Mouse (Mus musculus) liver, embryonic 16.5 days (tissue): ENCODE results near the gene Acaca. TPM values are rescaled to one million over a fixed set of nuclear protein-coding genes. Genes with fewer than 3 reads are reported as not detected.
"Not testable (repeated sequence)": the region's sequence is repeated elsewhere in the genome, so short reads cannot be mapped to it uniquely, and the experiment has no call there.

ENCODE experiments used
- ATAC-seq: fragments of 200-750 bp; cut with Nextera tagmentation; 2 replicates; pipeline ENCODE4 v1.8.0; 2017; ENCODE audit warnings: low read depth, mild to moderate bottlenecking, moderate number of reproducible peaks, moderate library complexity
- H3K27ac ChIP-seq: fragments of 300-500 bp; sonication (generic); 2 replicates; pipeline ENCODE4 v1.5.1; 2014; ENCODE audit warnings: mild to moderate bottlenecking, low read length
- H3K27me3 ChIP-seq: fragments of 300-500 bp; sonication (generic); 2 replicates; pipeline ENCODE4 v1.6.1; 2014; ENCODE audit warnings: low read depth, low read length, mixed read lengths; ENCODE audit not compliant: control insufficient read depth, insufficient read depth
- H3K36me3 ChIP-seq: fragments of 300-500 bp; sonication (generic); 2 replicates; pipeline ENCODE4 v1.6.1; 2014; ENCODE audit warnings: mild to moderate bottlenecking; ENCODE audit not compliant: control insufficient read depth, insufficient read depth
- H3K4me1 ChIP-seq: fragments of 300-500 bp; sonication (generic); 2 replicates; pipeline ENCODE4 v1.6.1; 2014; ENCODE audit warnings: low read depth, low read length, mixed read lengths; ENCODE audit not compliant: control insufficient read depth
- H3K4me2 ChIP-seq: fragments of 300-500 bp; sonication (generic); 2 replicates; pipeline ENCODE4 v1.6.1; 2014; ENCODE audit warnings: low read depth, low read length, mixed read lengths
- H3K4me3 ChIP-seq: fragments of 300-500 bp; sonication (generic); 2 replicates; pipeline ENCODE4 v1.5.1; 2014; ENCODE audit warnings: low read depth, mild to moderate bottlenecking, low read length
- H3K9ac ChIP-seq: fragments of 300-500 bp; sonication (generic); 2 replicates; pipeline ENCODE4 v1.6.1; 2014; ENCODE audit warnings: low read depth, low read length
- H3K9me3 ChIP-seq: fragments of 300-500 bp; sonication (generic); replicated peaks from 2 replicates; pipeline ENCODE4 v1.6.1; 2016; ENCODE audit warnings: low read length; ENCODE audit not compliant: control insufficient read depth
- WGBS: fragments of 180-500 bp; shearing (Covaris S2); extraction: QIAGEN DNeasy Blood & Tissue Kit; methylation state at CpG from one replicate; pipeline ENCODE4 v1.1.7; 2014; ENCODE audit not compliant: insufficient replicate concordance; 5-methylcytosine and 5-hydroxymethylcytosine counted together
- polyA plus RNA-seq: library from polyadenylated mRNA; unstranded; fragments of >200 nt; fragmentation: Nextera tagmentation; extraction: Ambion mirVana; gene quantifications from 2 replicates; pipeline ENCODE4 v1.2.1, GENCODE M21; 2015

Acaca gene
- polyA plus RNA-seq, 1 experiment from 2014 or later = 6.7 TPM

- H3K36me3 ChIP-seq = peaks cover 3% of the 10 kb centered on the region; the same call in 1 of the 2 replicates
- no peak overlapping the region for H3K4me3 ChIP-seq
- no peaks in the 10 kb centered on the region for H3K27me3 ChIP-seq
- no peak overlapping the region for H3K4me2 ChIP-seq
- WGBS = 84% methylated on average over 13 of the region's 13 CpGs
- H3K4me1 ChIP-seq = no peaks in the 10 kb centered on the region
- no peak for ATAC-seq
- no peak overlapping the region for H3K27ac ChIP-seq
- no peaks in the 10 kb centered on the region for H3K9me3 ChIP-seq
- no peak overlapping the region for H3K9ac ChIP-seq
Observed at GRCm38 (mm10) chr11:84376510-84377365, 247.3 kb downstream of the Acaca start.

DNA sequence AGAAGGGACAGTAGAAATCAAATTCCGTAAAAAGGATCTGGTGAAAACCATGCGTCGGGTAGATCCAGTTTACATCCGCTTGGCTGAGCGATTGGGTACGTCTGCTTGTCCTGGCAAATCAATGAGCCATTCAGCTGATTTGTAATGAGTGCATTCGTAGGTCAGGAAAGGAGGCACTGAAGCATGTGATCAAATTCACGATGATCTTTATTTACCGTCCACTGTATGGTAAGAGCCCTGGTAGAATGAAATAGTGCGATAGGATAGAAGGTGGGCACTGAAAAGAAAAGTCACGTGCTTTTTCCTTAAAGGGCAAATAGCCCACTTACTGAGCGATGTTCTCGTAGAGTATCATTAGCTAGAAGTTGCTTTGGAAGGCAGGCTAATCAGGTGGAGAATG is 253.0 kb downstream of the Acaca start:
- H3K36me3 ChIP-seq = no peaks in the 10 kb centered on the region
- no peak for ATAC-seq
- H3K27ac ChIP-seq = no peak overlapping the region
- H3K4me1 ChIP-seq = no peaks in the 10 kb centered on the region
- H3K4me2 ChIP-seq = no peak overlapping the region
- H3K27me3 ChIP-seq = no peaks in the 10 kb centered on the region
- no peak overlapping the region for H3K4me3 ChIP-seq
- WGBS = 83% methylated on average over 13 of the region's 13 CpGs
- H3K9me3 ChIP-seq = no peaks in the 10 kb centered on the region
- no peak overlapping the region for H3K9ac ChIP-seq

GRCm38 (mm10) chr11:84383891-84384290 is 254.4 kb downstream of the Acaca start:
- Histone ChIP-seq H3K9ac (no peak overlapping the region), H3K4me2 (no peak overlapping the region), H3K4me3 (no peak overlapping the region), H3K27ac (no peak overlapping the region), H3K36me3 (no peaks in the 10 kb centered on the region), H3K27me3 (no peaks in the 10 kb centered on the region), H3K9me3 (no peaks in the 10 kb centered on the region), H3K4me1 (no peaks in the 10 kb centered on the region)
- WGBS = 81% methylated on average over 6 of the region's 6 CpGs
- no peak for ATAC-seq

DNA sequence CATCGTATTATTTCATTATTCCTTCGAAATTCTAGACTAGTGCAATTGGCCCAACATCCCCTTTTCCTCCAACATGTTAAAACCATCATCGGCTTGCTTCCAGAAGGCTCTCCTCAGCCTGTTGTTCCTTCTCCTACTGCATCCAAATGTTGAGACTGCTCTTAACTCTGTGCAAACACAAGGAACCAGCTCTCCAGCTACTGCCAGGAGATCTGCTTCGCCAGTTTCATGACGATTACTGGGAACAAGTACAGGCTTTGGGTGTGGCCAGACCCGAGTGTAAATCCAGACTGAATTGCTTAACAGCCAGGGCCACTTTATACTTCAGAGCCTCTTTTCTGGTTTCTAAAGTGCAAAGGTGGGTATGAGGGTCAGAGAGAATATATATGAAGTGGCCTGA is 259.9 kb downstream of the Acaca start:
- Histone ChIP-seq H3K4me3 (no peak overlapping the region), H3K9me3 (no peaks in the 10 kb centered on the region), H3K4me1 (no peaks in the 10 kb centered on the region), H3K9ac (no peak overlapping the region), H3K27me3 (no peaks in the 10 kb centered on the region), H3K4me2 (no peak overlapping the region), H3K27ac (no peak overlapping the region), H3K36me3 (no peaks in the 10 kb centered on the region)
- ATAC-seq = no peak
- WGBS = 73% methylated on average over 6 of the region's 6 CpGs

DNA sequence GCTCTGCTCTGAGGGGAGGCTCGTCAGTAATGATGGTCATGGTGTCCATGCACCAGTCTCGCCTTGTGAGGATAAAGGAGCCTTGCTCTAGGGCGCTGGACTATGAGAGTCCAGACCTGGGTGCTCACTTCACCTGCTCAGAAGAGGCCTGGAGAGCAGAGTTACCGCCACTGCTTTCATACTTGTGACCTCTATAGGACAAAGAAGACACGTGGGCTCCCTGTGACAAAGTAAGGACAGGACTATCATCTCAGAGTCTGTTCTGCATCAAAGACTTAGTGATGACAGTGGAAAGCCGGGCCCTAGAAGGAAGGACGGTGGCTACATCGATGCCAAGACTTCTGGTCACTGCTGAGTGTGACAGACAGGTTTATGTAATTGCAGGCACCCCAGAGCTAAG is 261.7 kb downstream of the Acaca start:
- no peaks in the 10 kb centered on the region for H3K9me3 ChIP-seq
- 82% methylated on average over 8 of the region's 8 CpGs for WGBS
- no peak overlapping the region for H3K4me2 ChIP-seq
- no peaks in the 10 kb centered on the region for H3K27me3 ChIP-seq
- H3K4me3 ChIP-seq = no peak overlapping the region
- no peak overlapping the region for H3K9ac ChIP-seq
- H3K27ac ChIP-seq = no peak overlapping the region
- no peaks in the 10 kb centered on the region for H3K4me1 ChIP-seq
- no peak for ATAC-seq
- no peaks in the 10 kb centered on the region for H3K36me3 ChIP-seq

GRCm38 (mm10) chr11:84392066-84392465 is 262.6 kb downstream of the Acaca start:
- H3K36me3 ChIP-seq, ATAC-seq, H3K9me3 ChIP-seq, H3K27me3 ChIP-seq, H3K9ac ChIP-seq, H3K4me2 ChIP-seq, H3K4me1 ChIP-seq, H3K4me3 ChIP-seq, H3K27ac ChIP-seq: not testable (repeated sequence)
- 84% methylated on average over 7 of the region's 7 CpGs for WGBS

GRCm38 (mm10) chr11:84393571-84393970 is 264.1 kb downstream of the Acaca start:
- Histone ChIP-seq H3K4me1 (no peaks in the 10 kb centered on the region), H3K4me2 (no peak overlapping the region), H3K4me3 (no peak overlapping the region), H3K36me3 (no peaks in the 10 kb centered on the region), H3K9ac (no peak overlapping the region), H3K9me3 (no peaks in the 10 kb centered on the region), H3K27ac (no peak overlapping the region), H3K27me3 (no peaks in the 10 kb centered on the region)
- ATAC-seq = no peak
- WGBS = 55% methylated on average over 7 of the region's 7 CpGs

GRCm38 (mm10) chr11:84395010-84395409 is 265.5 kb downstream of the Acaca start:
- H3K27ac ChIP-seq = no peak overlapping the region
- no peaks in the 10 kb centered on the region for H3K9me3 ChIP-seq
- H3K4me2 ChIP-seq = no peak overlapping the region
- no peak for ATAC-seq
- no peaks in the 10 kb centered on the region for H3K36me3 ChIP-seq
- no peaks in the 10 kb centered on the region for H3K4me1 ChIP-seq
- H3K27me3 ChIP-seq = no peaks in the 10 kb centered on the region
- H3K4me3 ChIP-seq = no peak overlapping the region
- no peak overlapping the region for H3K9ac ChIP-seq
- WGBS = 67% methylated on average over 1 of the region's 1 CpGs

DNA sequence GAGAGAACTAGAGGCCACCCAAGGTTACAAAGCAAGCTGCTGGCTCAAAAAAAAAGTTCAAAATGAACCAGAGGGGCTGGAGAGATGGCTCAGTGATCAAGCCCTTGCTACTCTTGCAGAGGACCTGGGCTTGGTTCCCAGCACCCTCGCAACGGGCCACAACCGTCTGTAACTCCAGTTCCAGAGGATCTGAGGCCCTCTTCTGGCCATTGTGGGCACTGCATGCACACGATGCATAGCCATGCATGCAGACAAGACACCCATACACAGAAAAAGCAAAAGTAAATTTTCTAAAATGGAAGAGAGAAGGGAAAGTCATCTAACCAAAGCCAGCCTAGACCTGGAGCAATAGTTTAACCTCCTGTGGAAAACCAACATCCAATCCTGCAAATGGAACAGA is 277.3 kb downstream of the Acaca start:
- Histone ChIP-seq H3K4me1 (peaks cover 13% of the 10 kb centered on the region), H3K9me3 (peaks cover 4% of the 10 kb centered on the region; the same call in 1 of the 2 replicates), H3K27ac (no peak overlapping the region), H3K27me3 (no peaks in the 10 kb centered on the region), H3K9ac (no peak overlapping the region), H3K36me3 (no peaks in the 10 kb centered on the region), H3K4me2 (no peak overlapping the region), H3K4me3 (no peak overlapping the region)
- 94% methylated on average over 4 of the region's 4 CpGs for WGBS
- no peak for ATAC-seq
